Mouse (Mus musculus): ENCODE data around the gene P2rx7. TPM values are rescaled to one million over a fixed set of nuclear protein-coding genes. Genes with fewer than 3 reads are reported as not detected.
A peak's percentile ranks its signal among the peaks of the same experiment; 100 is the strongest.

The P2rx7 gene
- polyA plus RNA-seq, 1 experiment: 1.4 TPM

- TF ChIP-seq CTCF (IDR thresholded peaks at IDR 0.05; ENCODE audit: borderline replicate concordance, insufficient read depth, low read length): no peak
- TF ChIP-seq POLR2A (IDR thresholded peaks at IDR 0.05; ENCODE audit: low read depth, low read length): no peak
- no peak overlapping the region for H3K4me3 ChIP-seq (ENCODE audit: insufficient read depth, low read length)
- no peak overlapping the region for H3K27ac ChIP-seq (ENCODE audit: insufficient read depth, low read length)
- no peaks in the 10 kb centered on the region for H3K4me1 ChIP-seq (ENCODE audit: control insufficient read depth, insufficient read depth, low read length)
These were observed 36.2 kb downstream of the P2rx7 start for GRCm38 (mm10) chr5:122679881-122680280.

- TF ChIP-seq CTCF (IDR thresholded peaks at IDR 0.05; ENCODE audit: borderline replicate concordance, insufficient read depth, low read length) (no peak), POLR2A (IDR thresholded peaks at IDR 0.05; ENCODE audit: low read depth, low read length) (no peak)
- H3K4me3 ChIP-seq (ENCODE audit: insufficient read depth, low read length): no peak overlapping the region
- H3K4me1 ChIP-seq (ENCODE audit: control insufficient read depth, insufficient read depth, low read length): no peaks in the 10 kb centered on the region
- H3K27ac ChIP-seq (ENCODE audit: insufficient read depth, low read length): no peak overlapping the region
These were observed 37.6 kb downstream of the P2rx7 start for GRCm38 (mm10) chr5:122681276-122681675.

GRCm38 (mm10) chr5:122683926-122684325, 40.2 kb downstream of the P2rx7 start:
- Histone ChIP-seq H3K27ac (ENCODE audit: insufficient read depth, low read length) (no peak overlapping the region), H3K4me3 (ENCODE audit: insufficient read depth, low read length) (no peak overlapping the region), H3K4me1 (ENCODE audit: control insufficient read depth, insufficient read depth, low read length) (no peaks in the 10 kb centered on the region)
- TF ChIP-seq POLR2A (IDR thresholded peaks at IDR 0.05; ENCODE audit: low read depth, low read length) (no peak), CTCF (IDR thresholded peaks at IDR 0.05; ENCODE audit: borderline replicate concordance, insufficient read depth, low read length) (no peak)

GRCm38 (mm10) chr5:122687391-122687790, 43.7 kb downstream of the P2rx7 start:
- Histone ChIP-seq H3K27ac (ENCODE audit: insufficient read depth, low read length) (no peak overlapping the region), H3K4me3 (ENCODE audit: insufficient read depth, low read length) (no peak overlapping the region), H3K4me1 (ENCODE audit: control insufficient read depth, insufficient read depth, low read length) (no peaks in the 10 kb centered on the region)
- TF ChIP-seq POLR2A (IDR thresholded peaks at IDR 0.05; ENCODE audit: low read depth, low read length): no peak
- TF ChIP-seq CTCF (IDR thresholded peaks at IDR 0.05; ENCODE audit: borderline replicate concordance, insufficient read depth, low read length): no peak

- no peak for TF ChIP-seq POLR2A (IDR thresholded peaks at IDR 0.05; ENCODE audit: low read depth, low read length)
- TF ChIP-seq CTCF (IDR thresholded peaks at IDR 0.05; ENCODE audit: borderline replicate concordance, insufficient read depth, low read length): no peak
- no peak overlapping the region for H3K4me3 ChIP-seq (ENCODE audit: insufficient read depth, low read length)
- H3K27ac ChIP-seq (ENCODE audit: insufficient read depth, low read length): no peak overlapping the region
- no peaks in the 10 kb centered on the region for H3K4me1 ChIP-seq (ENCODE audit: control insufficient read depth, insufficient read depth, low read length)
These were observed 45.4 kb downstream of the P2rx7 start for GRCm38 (mm10) chr5:122689153-122689552.

- TF ChIP-seq POLR2A (IDR thresholded peaks at IDR 0.05; ENCODE audit: low read depth, low read length): no peak
These were observed 46.8 kb downstream of the P2rx7 start for GRCm38 (mm10) chr5:122690486-122690885.

GRCm38 (mm10) chr5:122693431-122694207, 49.9 kb downstream of the P2rx7 start:
- Histone ChIP-seq H3K4me1 (ENCODE audit: control insufficient read depth, insufficient read depth, low read length) (no peaks in the 10 kb centered on the region), H3K27ac (ENCODE audit: insufficient read depth, low read length) (peak overlapping the region; percentile 41; the same call in 1 of the 2 replicates), H3K4me3 (ENCODE audit: insufficient read depth, low read length) (no peak overlapping the region)
- no peak for TF ChIP-seq POLR2A (IDR thresholded peaks at IDR 0.05; ENCODE audit: low read depth, low read length)
- no peak for TF ChIP-seq CTCF (IDR thresholded peaks at IDR 0.05; ENCODE audit: borderline replicate concordance, insufficient read depth, low read length)

More at GRCm38 (mm10) chr5:122690486-122690885, 46.8 kb downstream of the P2rx7 start:
- H3K4me1 ChIP-seq (ENCODE audit: control insufficient read depth, insufficient read depth, low read length): no peaks in the 10 kb centered on the region
- H3K4me3 ChIP-seq (ENCODE audit: insufficient read depth, low read length): no peak overlapping the region
- no peak overlapping the region for H3K27ac ChIP-seq (ENCODE audit: insufficient read depth, low read length)

- TF ChIP-seq CTCF (IDR thresholded peaks at IDR 0.05; ENCODE audit: borderline replicate concordance, insufficient read depth, low read length): no peak
- Histone ChIP-seq H3K4me3 (ENCODE audit: insufficient read depth, low read length) (no peak overlapping the region), H3K4me1 (ENCODE audit: control insufficient read depth, insufficient read depth, low read length) (no peaks in the 10 kb centered on the region), H3K27ac (ENCODE audit: insufficient read depth, low read length) (no peak overlapping the region)
These were observed 51.8 kb downstream of the P2rx7 start for GRCm38 (mm10) chr5:122695516-122695915.

GRCm38 (mm10) chr5:122698041-122698700, 54.5 kb downstream of the P2rx7 start:
- TF ChIP-seq CTCF (IDR thresholded peaks at IDR 0.05; ENCODE audit: borderline replicate concordance, insufficient read depth, low read length) (no peak), POLR2A (IDR thresholded peaks at IDR 0.05; ENCODE audit: low read depth, low read length) (no peak)
- H3K4me1 ChIP-seq (ENCODE audit: control insufficient read depth, insufficient read depth, low read length): no peaks in the 10 kb centered on the region

GRCm38 (mm10) chr5:122698701-122699060, 55.0 kb downstream of the P2rx7 start:
- no peak overlapping the region for H3K27ac ChIP-seq (ENCODE audit: insufficient read depth, low read length)
- no peak for TF ChIP-seq CTCF (IDR thresholded peaks at IDR 0.05; ENCODE audit: borderline replicate concordance, insufficient read depth, low read length)
- no peak overlapping the region for H3K4me3 ChIP-seq (ENCODE audit: insufficient read depth, low read length)
- no peaks in the 10 kb centered on the region for H3K4me1 ChIP-seq (ENCODE audit: control insufficient read depth, insufficient read depth, low read length)

More at GRCm38 (mm10) chr5:122698041-122698700, 54.5 kb downstream of the P2rx7 start:
- Histone ChIP-seq H3K4me3 (ENCODE audit: insufficient read depth, low read length) (no peak overlapping the region), H3K27ac (ENCODE audit: insufficient read depth, low read length) (no peak overlapping the region)
